Mouse (Mus musculus) neural tube, embryonic 15.5 days (tissue): Measurements from ENCODE around the gene Treml1. TPM values are rescaled to one million over a fixed set of nuclear protein-coding genes. Genes with fewer than 3 reads are reported as not detected.

Experiments
- ATAC-seq: fragments of 200-750 bp; cut with Nextera tagmentation; 2 replicates; pipeline ENCODE4 v1.8.0; 2017; ENCODE audit warnings: mild to moderate bottlenecking, moderate TSS enrichment, moderate library complexity; ENCODE audit not compliant: low FRiP score
- H3K27ac ChIP-seq: fragments of 300-500 bp; sonication (generic); replicated peaks from 2 replicates; pipeline ENCODE4 v1.5.1; 2015; ENCODE audit warnings: mild to moderate bottlenecking, inconsistent platforms
- H3K27me3 ChIP-seq: fragments of 300-500 bp; sonication (generic); replicated peaks from 2 replicates; pipeline ENCODE4 v1.6.1; 2015; ENCODE audit warnings: inconsistent platforms
- H3K36me3 ChIP-seq: fragments of 300-500 bp; sonication (generic); 2 replicates; pipeline ENCODE4 v1.6.1; 2015; ENCODE audit warnings: inconsistent platforms
- H3K4me1 ChIP-seq: fragments of 300-500 bp; sonication (generic); 2 replicates; pipeline ENCODE4 v1.6.1; 2015; ENCODE audit warnings: inconsistent platforms
- H3K4me2 ChIP-seq: fragments of 300-500 bp; sonication (generic); 2 replicates; pipeline ENCODE4 v1.6.1; 2015; ENCODE audit warnings: inconsistent platforms, mild to moderate bottlenecking, moderate library complexity
- H3K4me3 ChIP-seq: fragments of 300-500 bp; sonication (generic); replicated peaks from 2 replicates; pipeline ENCODE4 v1.5.1; 2015; ENCODE audit warnings: mild to moderate bottlenecking, inconsistent platforms
- H3K9ac ChIP-seq: fragments of 300-500 bp; sonication (generic); replicated peaks from 2 replicates; pipeline ENCODE4 v1.6.1; 2015; ENCODE audit warnings: mild to moderate bottlenecking, inconsistent platforms
- H3K9me3 ChIP-seq: fragments of 300-500 bp; sonication (generic); replicated peaks from 2 replicates; pipeline ENCODE4 v1.6.1; 2016; ENCODE audit warnings: inconsistent platforms
- WGBS: fragments of 180-500 bp; shearing (Covaris S2); methylation state at CpG from one replicate; pipeline ENCODE4 v1.1.7; 2015; ENCODE audit warnings: mixed read lengths; 5-methylcytosine and 5-hydroxymethylcytosine counted together
- polyA plus RNA-seq: library from polyadenylated mRNA; unstranded; fragments of >200 nt; fragmentation: Nextera tagmentation; extraction: Ambion mirVana; gene quantifications from 2 replicates; pipeline ENCODE4 v1.2.1, GENCODE M21; 2015

Treml1 gene
- polyA plus RNA-seq, 1 experiment from 2014 or later = 0.49 TPM

DNA sequence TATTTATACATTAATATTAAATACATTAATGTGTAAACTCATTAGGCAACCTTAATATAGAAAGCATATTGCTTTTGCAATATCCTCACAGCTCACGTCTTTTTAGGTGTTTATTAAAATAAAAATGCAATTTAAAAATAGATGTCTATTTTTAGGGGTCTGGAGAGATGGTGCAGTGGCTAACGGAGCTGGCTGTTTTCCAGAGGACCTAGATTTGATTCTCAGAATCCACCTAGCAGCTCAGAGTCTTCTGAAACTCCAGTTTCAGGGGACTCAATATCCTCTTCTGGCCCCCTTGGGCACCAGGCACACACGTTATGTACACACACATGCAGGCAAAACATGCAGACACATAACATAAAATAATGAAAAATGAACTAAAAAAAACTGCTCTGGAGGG, 2.6 kb downstream of the Treml1 start:
- H3K9ac ChIP-seq = no peak overlapping the region
- H3K9me3 ChIP-seq = no peaks in the 10 kb centered on the region
- H3K4me1 ChIP-seq = 0 out of 2 replicates have a peak, but pooled peaks cover 4% of the 10 kb centered on the region
- no peak for ATAC-seq
- H3K4me2 ChIP-seq = no peak overlapping the region
- H3K36me3 ChIP-seq = no peaks in the 10 kb centered on the region
- no peak overlapping the region for H3K4me3 ChIP-seq
- H3K27me3 ChIP-seq = no peaks in the 10 kb centered on the region
- 63% methylated on average over 3 of the region's 3 CpGs for WGBS
- no peak overlapping the region for H3K27ac ChIP-seq

DNA sequence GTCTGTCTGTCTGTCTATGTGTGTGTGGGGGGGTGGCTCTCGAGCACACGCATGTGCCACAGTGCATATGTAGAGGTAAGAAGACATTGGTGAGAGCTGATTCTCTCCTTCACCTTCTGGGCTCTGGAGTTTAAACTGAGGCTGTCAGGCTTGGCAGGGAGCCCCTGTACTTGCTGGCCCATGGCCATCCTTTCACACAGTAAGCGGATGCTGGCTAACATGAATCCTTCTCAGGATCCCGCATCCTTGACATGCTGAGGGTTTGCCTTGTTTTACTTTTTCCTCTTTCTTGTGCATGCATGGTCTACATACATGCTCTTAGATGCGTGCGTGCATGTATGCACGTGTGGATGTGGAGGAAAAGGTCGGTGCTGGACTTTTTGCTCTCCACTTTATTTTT, 3.2 kb downstream of the Treml1 start:
- H3K27me3 ChIP-seq = no peaks in the 10 kb centered on the region
- ATAC-seq = no peak
- 81% methylated on average over 8 of the region's 8 CpGs for WGBS
- 0 out of 2 replicates have a peak, but pooled peaks cover 4% of the 10 kb centered on the region for H3K4me1 ChIP-seq
- H3K4me3 ChIP-seq = no peak overlapping the region
- no peak overlapping the region for H3K4me2 ChIP-seq
- no peak overlapping the region for H3K27ac ChIP-seq
- H3K9me3 ChIP-seq = no peaks in the 10 kb centered on the region
- no peaks in the 10 kb centered on the region for H3K36me3 ChIP-seq
- no peak overlapping the region for H3K9ac ChIP-seq

DNA sequence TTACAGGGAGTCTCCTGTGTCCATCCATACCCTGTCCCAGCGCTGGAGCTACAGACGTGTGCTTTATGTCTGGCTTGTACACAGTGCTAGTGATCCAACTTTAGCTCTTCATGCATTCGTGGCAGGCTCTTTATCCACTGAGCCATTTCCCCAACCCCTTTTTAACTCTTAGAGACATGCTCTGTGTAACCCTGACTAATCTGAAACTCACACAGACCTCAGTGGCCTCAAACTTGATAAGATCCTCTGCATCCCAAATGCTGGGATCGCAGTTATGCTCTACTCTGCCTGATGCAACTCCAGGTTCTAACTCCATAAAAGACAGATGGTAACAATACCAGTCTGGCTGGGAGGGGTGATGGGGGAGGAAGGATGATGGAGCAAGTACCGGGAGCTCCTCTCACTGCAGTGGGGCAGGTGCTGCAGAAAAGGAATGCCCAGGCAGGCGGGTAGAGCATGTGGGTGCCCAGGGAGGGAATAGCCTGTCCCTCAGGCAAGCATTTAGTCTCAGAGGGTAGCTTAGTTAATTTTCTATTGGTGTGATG, 3.8 kb downstream of the Treml1 start:
- Histone ChIP-seq H3K4me1 (0 out of 2 replicates have a peak, but pooled peaks cover 4% of the 10 kb centered on the region), H3K4me2 (no peak overlapping the region), H3K4me3 (no peak overlapping the region), H3K9ac (no peak overlapping the region), H3K27me3 (no peaks in the 10 kb centered on the region), H3K27ac (no peak overlapping the region), H3K9me3 (no peaks in the 10 kb centered on the region), H3K36me3 (no peaks in the 10 kb centered on the region)
- 80% methylated on average over 6 of the region's 6 CpGs for WGBS
- no peak for ATAC-seq

DNA sequence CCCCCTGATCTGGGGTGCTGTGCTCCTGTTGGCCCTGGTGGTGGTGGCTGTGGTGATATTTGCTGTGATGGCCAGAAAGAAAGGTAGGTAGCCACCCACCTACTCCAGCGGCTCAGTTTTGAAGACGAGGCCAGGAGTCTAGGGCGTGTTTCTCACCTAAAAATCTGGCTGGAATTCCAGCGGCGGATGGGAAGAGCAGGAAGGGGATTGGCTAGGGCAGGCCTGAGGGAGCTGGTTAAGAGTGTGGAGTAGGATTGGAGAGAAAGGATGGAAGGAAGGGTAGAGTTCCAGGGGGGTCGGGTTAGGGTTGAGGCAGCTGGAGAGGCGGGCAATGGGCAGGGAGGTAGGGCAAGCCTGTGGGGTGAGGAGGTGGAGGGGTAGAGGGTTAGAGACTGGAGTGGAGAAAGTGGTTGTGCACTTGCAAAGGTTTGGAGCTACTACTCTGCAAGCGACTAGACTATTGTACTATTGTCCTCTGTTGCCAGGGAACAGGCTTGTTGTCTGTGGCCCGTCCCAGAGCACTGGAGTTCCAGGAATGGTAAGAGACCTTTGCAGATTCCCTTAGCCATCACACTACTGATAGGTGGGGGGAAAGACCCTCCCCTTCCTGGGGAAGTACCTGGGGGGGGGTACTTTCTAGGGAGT, 5.9 kb downstream of the Treml1 start:
- 0 out of 2 replicates have a peak, but pooled peaks cover 4% of the 10 kb centered on the region for H3K4me1 ChIP-seq
- ATAC-seq = no peak
- H3K27ac ChIP-seq = no peak overlapping the region
- WGBS = 72% methylated on average over 9 of the region's 9 CpGs
- H3K27me3 ChIP-seq = no peaks in the 10 kb centered on the region
- no peak overlapping the region for H3K4me2 ChIP-seq
- no peaks in the 10 kb centered on the region for H3K36me3 ChIP-seq
- H3K9me3 ChIP-seq = no peaks in the 10 kb centered on the region
- H3K9ac ChIP-seq = no peak overlapping the region
- H3K4me3 ChIP-seq = no peak overlapping the region

DNA sequence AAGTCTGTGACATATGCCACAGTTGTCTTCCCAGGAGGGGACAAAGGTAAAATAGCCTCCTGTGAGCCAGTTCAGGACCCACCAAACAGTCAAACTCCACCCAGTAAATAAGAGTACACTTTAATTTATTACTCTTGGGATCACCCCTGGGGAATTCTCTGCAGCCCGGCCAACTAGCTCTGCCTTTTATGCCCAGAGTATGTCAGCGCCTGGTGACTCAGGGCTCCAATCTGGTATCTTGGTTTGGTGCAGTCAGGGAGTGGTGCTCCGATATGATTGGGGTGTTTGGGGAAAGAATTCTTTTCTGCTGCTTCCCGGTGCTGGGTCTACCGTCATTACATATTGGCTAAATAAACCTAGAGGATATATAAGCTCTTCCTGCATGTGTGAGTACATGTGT, 7.1 kb downstream of the Treml1 start:
- H3K9ac ChIP-seq = no peak overlapping the region
- no peaks in the 10 kb centered on the region for H3K27me3 ChIP-seq
- 0 out of 2 replicates have a peak, but pooled peaks cover 4% of the 10 kb centered on the region for H3K4me1 ChIP-seq
- WGBS = 74% methylated on average over 5 of the region's 5 CpGs
- no peak for ATAC-seq
- H3K9me3 ChIP-seq = no peaks in the 10 kb centered on the region
- no peak overlapping the region for H3K4me3 ChIP-seq
- H3K27ac ChIP-seq = no peak overlapping the region
- no peaks in the 10 kb centered on the region for H3K36me3 ChIP-seq
- no peak overlapping the region for H3K4me2 ChIP-seq

DNA sequence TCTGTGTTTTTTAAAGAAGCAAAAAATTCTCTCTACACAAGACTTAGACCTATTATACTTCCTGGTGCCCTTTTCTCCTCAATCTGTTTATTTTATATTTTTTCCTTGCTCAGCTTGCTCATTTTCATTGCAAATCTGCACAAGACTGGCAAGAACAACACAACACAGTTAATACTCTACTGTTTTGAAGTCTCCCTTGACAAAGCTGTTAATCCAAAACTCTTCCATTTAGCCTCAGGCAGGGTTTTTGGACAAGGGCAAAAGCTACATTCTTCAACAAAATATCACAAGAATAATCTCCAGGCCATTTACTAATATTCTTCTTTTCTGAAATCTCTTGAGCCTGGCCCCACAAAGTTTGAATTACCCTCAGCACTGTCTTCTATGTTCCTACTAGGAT, 11.9 kb downstream of the Treml1 start:
- no peaks in the 10 kb centered on the region for H3K36me3 ChIP-seq
- no peak overlapping the region for H3K4me3 ChIP-seq
- no peak for ATAC-seq
- H3K27me3 ChIP-seq = no peaks in the 10 kb centered on the region
- H3K27ac ChIP-seq = no peak overlapping the region
- H3K4me1 ChIP-seq = no peaks in the 10 kb centered on the region
- no peaks in the 10 kb centered on the region for H3K9me3 ChIP-seq
- H3K9ac ChIP-seq = no peak overlapping the region
- no peak overlapping the region for H3K4me2 ChIP-seq

DNA sequence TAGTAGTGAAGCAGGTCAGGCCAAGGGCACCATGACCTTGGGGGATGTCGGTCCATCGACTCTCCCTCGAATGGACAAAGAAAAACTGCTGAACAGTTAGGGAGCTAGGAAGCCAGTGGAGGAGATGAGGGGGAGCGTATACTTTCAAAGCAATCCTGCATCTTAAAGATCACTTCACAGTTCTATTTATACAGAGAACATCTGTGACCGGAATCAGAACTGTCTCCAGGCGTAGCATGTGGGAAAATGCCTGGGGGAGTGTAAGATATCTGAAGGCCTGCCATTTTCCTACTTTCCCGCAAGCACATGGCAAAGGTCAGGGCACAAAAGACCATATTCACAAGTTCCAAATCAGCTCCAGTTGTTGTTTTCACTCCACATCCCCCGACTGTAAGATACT, 13.3 kb downstream of the Treml1 start:
- H3K4me1 ChIP-seq = no peaks in the 10 kb centered on the region
- 90% methylated on average over 8 of the region's 8 CpGs for WGBS
- no peak overlapping the region for H3K9ac ChIP-seq
- H3K9me3 ChIP-seq = no peaks in the 10 kb centered on the region
- no peak overlapping the region for H3K27ac ChIP-seq
- H3K4me3 ChIP-seq = no peak overlapping the region
- no peak for ATAC-seq
- no peaks in the 10 kb centered on the region for H3K27me3 ChIP-seq
- H3K4me2 ChIP-seq = no peak overlapping the region
- H3K36me3 ChIP-seq = no peaks in the 10 kb centered on the region

DNA sequence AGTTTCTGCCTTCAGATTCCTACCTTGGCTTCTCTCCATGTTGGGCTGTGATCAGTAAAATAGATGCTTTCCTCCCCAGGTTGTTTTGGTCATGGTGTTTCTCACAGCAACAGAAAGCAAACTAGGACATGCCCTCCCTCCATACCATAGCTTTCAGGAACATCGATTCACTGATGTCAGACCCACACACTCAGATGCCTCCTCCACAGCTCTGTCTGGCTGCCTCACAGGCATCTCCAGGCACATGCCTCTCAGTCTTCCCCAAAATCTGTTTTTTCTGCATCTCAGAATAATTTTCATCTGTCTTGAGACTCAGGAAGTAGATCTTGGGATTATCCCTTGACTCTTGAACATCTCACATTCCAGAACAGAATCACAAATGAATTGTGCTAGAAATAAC, 16.4 kb downstream of the Treml1 start:
- no peak overlapping the region for H3K4me2 ChIP-seq
- H3K4me1 ChIP-seq = no peaks in the 10 kb centered on the region
- no peaks in the 10 kb centered on the region for H3K36me3 ChIP-seq
- no peak overlapping the region for H3K4me3 ChIP-seq
- no peaks in the 10 kb centered on the region for H3K9me3 ChIP-seq
- whole genome bisulfite sequencing = 97% methylated on average over 1 of the region's 1 CpGs
- ATAC-seq = no peak
- H3K27me3 ChIP-seq = no peaks in the 10 kb centered on the region
- no peak overlapping the region for H3K27ac ChIP-seq
- no peak overlapping the region for H3K9ac ChIP-seq

DNA sequence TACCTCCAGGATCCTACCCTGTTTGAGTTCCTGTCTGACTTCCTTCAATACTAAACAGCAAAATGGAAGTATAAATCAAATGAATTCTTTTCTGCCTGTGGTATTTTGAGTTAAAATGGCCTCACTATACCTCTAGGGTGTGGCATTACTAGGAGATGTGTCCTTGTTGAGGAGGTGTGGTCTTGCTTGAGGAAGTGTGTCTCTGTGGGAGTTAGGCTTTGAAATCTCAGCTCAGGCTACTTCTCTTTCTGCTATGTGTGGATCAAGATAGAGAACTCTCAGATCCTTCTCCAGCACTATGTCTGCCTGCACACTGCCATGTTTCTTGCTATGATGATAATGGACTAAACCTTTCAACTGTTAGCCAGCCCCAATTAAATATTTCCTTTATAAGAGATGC, 19.3 kb downstream of the Treml1 start:
- Histone ChIP-seq H3K9me3 (no peaks in the 10 kb centered on the region), H3K4me2 (no peak overlapping the region), H3K4me1 (no peaks in the 10 kb centered on the region), H3K36me3 (no peaks in the 10 kb centered on the region), H3K27ac (no peak overlapping the region), H3K9ac (no peak overlapping the region), H3K4me3 (no peak overlapping the region), H3K27me3 (no peaks in the 10 kb centered on the region)
- no peak for ATAC-seq

DNA sequence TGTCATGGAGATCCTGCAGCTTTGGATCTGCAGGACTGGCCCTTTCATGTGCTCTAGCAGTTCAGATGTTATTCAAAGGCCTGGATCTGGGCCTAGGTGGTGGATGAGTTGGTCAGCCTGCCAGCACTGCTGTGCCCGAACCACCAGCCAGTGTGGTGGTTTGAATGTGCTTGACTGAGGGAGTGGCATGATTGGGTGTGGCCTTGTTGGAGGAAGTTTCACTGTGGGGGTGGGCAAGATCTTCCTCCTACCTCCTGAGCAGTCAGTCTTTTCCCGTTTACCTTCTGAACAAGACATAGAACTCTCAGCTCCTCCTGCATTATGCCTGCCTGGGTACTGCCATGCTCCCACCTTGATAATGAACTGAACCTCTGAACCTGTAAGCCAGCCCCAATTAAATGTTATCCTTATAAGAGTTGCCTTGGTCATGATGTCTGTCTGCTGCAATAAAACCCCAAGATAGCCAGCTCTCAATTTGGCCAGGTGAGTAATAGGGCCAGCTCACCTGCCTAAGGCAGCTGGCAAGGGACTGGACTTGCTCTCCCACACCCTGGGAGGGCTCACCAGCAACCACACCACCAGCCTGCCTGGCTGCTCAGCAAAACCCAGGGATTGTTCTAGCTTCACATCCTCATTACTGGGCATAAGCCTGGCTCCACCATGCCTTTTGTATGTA, 26.2 kb downstream of the Treml1 start:
- Histone ChIP-seq H3K4me1 (no peaks in the 10 kb centered on the region), H3K9me3 (no peaks in the 10 kb centered on the region), H3K4me3 (no peak overlapping the region), H3K4me2 (no peak overlapping the region), H3K36me3 (peaks cover 50% of the 10 kb centered on the region), H3K27me3 (no peaks in the 10 kb centered on the region), H3K27ac (no peak overlapping the region), H3K9ac (no peak overlapping the region)
- 86% methylated on average over 2 of the region's 2 CpGs for WGBS
- ATAC-seq = no peak

DNA sequence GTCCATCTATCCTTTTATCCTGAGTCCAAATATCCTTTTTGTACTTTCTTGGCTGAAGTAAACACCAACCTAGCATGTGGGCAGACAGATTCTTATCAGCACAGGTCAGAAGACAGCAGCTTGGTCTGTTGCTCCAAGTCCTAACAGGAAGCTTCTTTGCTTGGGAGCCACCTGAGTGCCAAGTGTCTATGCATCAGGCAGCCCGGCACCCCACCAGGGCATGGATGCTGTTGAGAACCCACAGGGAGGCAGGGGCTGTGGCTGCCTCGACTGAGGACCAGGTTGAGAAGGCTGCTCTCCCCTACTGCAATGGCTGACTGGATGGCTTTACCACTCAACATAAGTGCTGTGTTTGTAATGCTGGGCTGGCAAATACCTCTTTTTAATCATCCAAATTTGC, 28.9 kb downstream of the Treml1 start:
- no peak overlapping the region for H3K9ac ChIP-seq
- no peak overlapping the region for H3K4me2 ChIP-seq
- peaks cover 77% of the 10 kb centered on the region for H3K36me3 ChIP-seq
- H3K27me3 ChIP-seq = no peaks in the 10 kb centered on the region
- no peaks in the 10 kb centered on the region for H3K9me3 ChIP-seq
- H3K4me3 ChIP-seq = no peak overlapping the region
- ATAC-seq = no peak
- no peak overlapping the region for H3K27ac ChIP-seq
- H3K4me1 ChIP-seq = no peaks in the 10 kb centered on the region
- WGBS = 89% methylated on average over 2 of the region's 2 CpGs

DNA sequence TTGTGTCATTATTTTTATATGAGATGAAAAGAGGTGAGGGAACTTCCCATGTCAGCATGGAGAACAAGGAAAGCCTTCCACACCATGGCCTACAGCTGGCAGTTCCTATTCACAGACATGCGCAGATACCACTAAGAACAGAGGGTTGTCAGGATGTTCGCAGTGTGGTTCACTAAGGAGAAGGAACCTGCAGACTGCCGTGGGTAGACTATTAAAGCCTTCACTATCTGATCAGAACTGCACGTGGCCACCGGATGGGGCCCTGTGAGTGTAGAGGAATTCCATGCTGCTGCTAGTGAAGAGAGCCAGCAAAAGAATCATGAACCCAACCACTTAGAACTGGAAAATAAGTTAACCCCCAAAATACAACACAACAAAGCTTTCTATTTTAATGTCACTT, 29.7 kb downstream of the Treml1 start:
- WGBS = 92% methylated on average over 5 of the region's 5 CpGs
- H3K4me1 ChIP-seq = no peaks in the 10 kb centered on the region
- H3K27ac ChIP-seq = no peak overlapping the region
- no peak for ATAC-seq
- H3K27me3 ChIP-seq = no peaks in the 10 kb centered on the region
- no peaks in the 10 kb centered on the region for H3K9me3 ChIP-seq
- H3K4me3 ChIP-seq = no peak overlapping the region
- peaks cover 84% of the 10 kb centered on the region for H3K36me3 ChIP-seq
- H3K9ac ChIP-seq = no peak overlapping the region
- H3K4me2 ChIP-seq = no peak overlapping the region
